Mouse (Mus musculus) embryonic fibroblast, embryonic 13.5 days (primary cell): ENCODE measurements at regions not wholly inside any gene's neighbourhood (a gene's known extent, or its start where the extent isn't known, plus 50 kb on each side); places are given as distances from the start of the nearest gene placed in this dataset.

Experiments
- CTCF ChIP-seq: IDR thresholded peaks from 2 replicates; pipeline ENCODE4 v1.5.1; 2011; ENCODE audit warnings: mild to moderate bottlenecking, control low read depth, low read length, moderate library complexity, borderline replicate concordance; ENCODE audit not compliant: insufficient read depth
- POLR2A ChIP-seq: IDR thresholded peaks from 2 replicates; pipeline ENCODE4 v1.6.1; 2011; ENCODE audit warnings: low read depth, mild to moderate bottlenecking, control low read depth, low read length, moderate library complexity

DNA sequence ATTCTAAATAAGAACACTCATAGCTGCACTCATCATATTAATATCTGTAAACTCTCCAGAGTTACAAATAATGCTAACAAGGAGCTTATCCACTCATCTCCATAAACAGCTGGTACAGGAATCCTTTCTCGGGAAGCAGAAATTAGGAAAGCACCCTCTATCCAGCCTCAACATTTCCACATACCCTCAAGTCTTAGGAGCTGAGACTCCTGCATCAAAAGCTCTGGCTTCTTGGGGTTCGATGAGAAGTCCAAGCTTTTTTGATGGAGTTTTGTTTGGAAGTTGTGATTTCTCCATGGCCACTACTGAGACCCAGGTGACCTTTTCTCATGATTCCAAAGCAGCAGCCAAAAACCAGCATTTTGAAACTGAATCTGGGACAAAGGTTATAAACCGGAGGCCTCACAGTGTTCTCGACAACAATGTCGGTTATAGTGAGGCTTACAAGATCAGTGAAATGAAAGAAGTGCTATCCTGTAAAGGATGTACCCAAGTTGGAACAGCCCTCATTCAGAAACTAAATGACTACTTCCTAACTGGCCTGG is 50.9 kb upstream of the Vcam1 start:
- no peak for TF ChIP-seq POLR2A
- no peak for TF ChIP-seq CTCF
